Mouse (Mus musculus) ES-E14 (cell line): ENCODE results near the gene Sgms1. TPM values are rescaled to one million over a fixed set of nuclear protein-coding genes. Genes with fewer than 3 reads are reported as not detected.

Experiments
- DNase-seq: peaks from one replicate; pipeline ENCODE4 v3.0.0-alpha.2; 2013; ENCODE audit warnings: low read depth, low spot score
- H3K27ac ChIP-seq: 2 replicates; pipeline ENCODE4 v1.5.1; 2012; ENCODE audit warnings: low read depth, mild to moderate bottlenecking, low read length, moderate library complexity, mixed read lengths; ENCODE audit not compliant: poor library complexity, insufficient read depth, severe bottlenecking
- H3K36me3 ChIP-seq: 2 replicates; pipeline ENCODE4 v1.6.1; 2012; ENCODE audit warnings: mild to moderate bottlenecking, low read length, moderate library complexity, mixed read lengths; ENCODE audit not compliant: control insufficient read depth, poor library complexity, insufficient read depth, severe bottlenecking
- H3K4me1 ChIP-seq, 2 experiments: fragments of 150-350 bp in 1 of 2; sonication (generic) in 1 of 2; 2 replicates each; pipeline ENCODE4 v1.6.1; 2012; ENCODE audit warnings: low read length in 2 of 2, mild to moderate bottlenecking in 1 of 2, mixed read lengths in 1 of 2; ENCODE audit not compliant: control insufficient read depth in 2 of 2, insufficient read depth in 2 of 2, poor library complexity in 1 of 2
- H3K4me3 ChIP-seq, 2 experiments: fragments of 150-350 bp in 1 of 2; sonication (generic) in 1 of 2; 2 replicates each; pipeline ENCODE4 v1.5.1; 2012; ENCODE audit warnings: low read length in 2 of 2, low read depth in 1 of 2, mild to moderate bottlenecking in 1 of 2, mixed read lengths in 1 of 2; ENCODE audit not compliant: insufficient read depth in 1 of 2, poor library complexity in 1 of 2, severe bottlenecking in 1 of 2
- H3K9ac ChIP-seq: 2 replicates; pipeline ENCODE4 v1.6.1; 2012; ENCODE audit warnings: low read depth, mild to moderate bottlenecking, low read length, mixed read lengths; ENCODE audit not compliant: poor library complexity, insufficient read depth, severe bottlenecking
- H3K9me3 ChIP-seq: fragments of 150-350 bp; sonication (generic); 2 replicates; pipeline ENCODE4 v1.6.1; 2012; ENCODE audit warnings: low read depth, mild to moderate bottlenecking, low read length; ENCODE audit not compliant: control insufficient read depth, insufficient read depth
- CHD2 ChIP-seq: IDR thresholded peaks from 2 replicates; pipeline ENCODE4 v1.6.1; 2014; ENCODE audit warnings: mild to moderate bottlenecking, low read depth, low read length, inconsistent platforms
- HCFC1 ChIP-seq: IDR thresholded peaks from 2 replicates; pipeline ENCODE4 v1.6.1; 2012; ENCODE audit warnings: low read length, inconsistent platforms, borderline replicate concordance; ENCODE audit not compliant: insufficient read depth
- MAFK ChIP-seq: IDR thresholded peaks from 2 replicates; pipeline ENCODE4 v1.6.1; 2014; ENCODE audit warnings: mild to moderate bottlenecking, low read depth, low read length, inconsistent platforms; ENCODE audit not compliant: insufficient read depth
- ZC3H11A ChIP-seq: IDR thresholded peaks from 2 replicates; pipeline ENCODE4 v1.6.1; 2012; ENCODE audit warnings: low read depth, mild to moderate bottlenecking, inconsistent platforms, low read length, borderline replicate concordance
- ZNF384 ChIP-seq: IDR thresholded peaks from 2 replicates; pipeline ENCODE4 v1.6.1; 2012; ENCODE audit warnings: low read depth, low read length, inconsistent platforms
- in situ Hi-C, 2 experiments: fragments of 600-800 bp; cut with MboI; formaldehyde crosslinking; loops; one replicate each; pipeline ENCODE4 v1.15.1; 2025; ENCODE audit warnings: low sequenced_read_pairs in 2 of 2, inconsistent platforms in 1 of 2; ENCODE audit not compliant: unreplicated experiment in 2 of 2
- total RNA-seq: library from RNA; depleted of rRNA; stranded (reverse); fragments of 300-350 nt; gene quantifications from 2 replicates; pipeline ENCODE4 v1.2.3, GENCODE M21; 2012

The Sgms1 gene
- total RNA-seq, 1 experiment, result 42.5 TPM

DNA sequence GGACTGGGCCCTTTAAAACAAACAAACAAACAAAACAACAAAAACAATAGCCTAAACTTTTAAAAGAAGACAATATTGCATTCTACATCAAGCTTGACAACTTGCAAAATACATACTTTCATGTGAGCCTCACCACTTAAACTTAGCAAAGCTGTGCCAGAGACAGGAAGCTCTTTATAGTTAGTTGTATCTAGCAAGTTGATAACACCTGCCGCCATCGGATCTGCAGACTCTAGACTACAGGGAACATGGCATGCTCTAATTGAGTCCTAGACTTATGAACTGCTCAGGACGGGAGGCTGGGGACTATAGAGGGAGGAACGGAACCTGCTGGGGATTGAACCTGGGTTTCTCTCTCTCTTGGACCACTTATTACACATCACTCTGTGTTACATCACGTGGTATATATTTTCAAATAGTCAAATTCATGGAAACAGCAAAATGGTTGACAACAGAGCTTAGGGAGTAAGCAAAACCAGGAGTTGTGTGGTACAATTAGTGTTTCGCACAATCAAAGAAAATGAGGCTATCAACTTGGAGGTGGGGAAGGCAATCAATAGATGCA lies 44.3 kb downstream of the Sgms1 start:
- no peak for DNase-seq
- Histone ChIP-seq H3K9me3 (no peaks in the 10 kb centered on the region), H3K4me1 (peaks cover 5 to 6% of the 10 kb centered on the region in 2 experiments; a peak in 2 of 4 replicates), H3K9ac (no peak overlapping the region), H3K36me3 (no peaks in the 10 kb centered on the region), H3K27ac (no peak overlapping the region), H3K4me3 (no peak overlapping the region)
- no peak for TF ChIP-seq HCFC1
- in situ Hi-C loops, result no loop called here

DNA sequence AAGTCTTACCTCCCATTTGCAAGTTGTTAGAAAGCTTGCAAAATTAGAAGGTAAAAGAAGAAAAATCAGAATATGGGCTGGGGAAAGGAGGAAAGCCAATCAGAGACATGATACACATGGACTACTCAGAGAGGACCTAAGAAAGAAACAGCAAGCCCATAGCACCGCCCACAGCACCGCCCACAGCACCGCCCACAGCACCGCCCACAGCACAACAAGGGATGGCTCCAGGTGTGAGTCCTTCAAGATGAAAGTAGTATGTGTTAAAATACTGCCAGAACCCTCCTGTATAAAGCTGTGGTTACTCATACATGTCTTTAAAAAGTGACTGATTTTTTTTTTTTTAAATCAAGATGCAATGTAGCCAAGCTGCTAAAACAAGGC lies 44.8 kb downstream of the Sgms1 start:
- peak overlapping the region; percentile 68; the same call in 1 of the 2 replicates for H3K27ac ChIP-seq
- in situ Hi-C loops, result no loop called here
- TF ChIP-seq ZNF384 (no peak), CHD2 (no peak), MAFK (no peak), HCFC1 (no peak), ZC3H11A (no peak)
- H3K4me3 ChIP-seq, result peak overlapping the region; percentile 6 to 49; a peak in 3 of 4 replicates
- H3K9ac ChIP-seq, result no peak overlapping the region; the same call in 1 of the 2 replicates
- H3K4me1 ChIP-seq, result peaks cover 5 to 6% of the 10 kb centered on the region in 2 experiments; a peak in 2 of 4 replicates
- H3K36me3 ChIP-seq, result no peaks in the 10 kb centered on the region
- peak; percentile 66 for DNase-seq
- H3K9me3 ChIP-seq, result no peaks in the 10 kb centered on the region

GRCm38 (mm10) chr19:32343937-32344737 lies 45.4 kb downstream of the Sgms1 start:
- Histone ChIP-seq H3K4me1 (peaks cover 5 to 6% of the 10 kb centered on the region in 2 experiments; a peak in 2 of 4 replicates), H3K4me3 (peak overlapping the region; percentile 6 to 49), H3K36me3 (no peaks in the 10 kb centered on the region), H3K27ac (peak overlapping the region; percentile 68), H3K9ac (peak overlapping the region; percentile 20; the same call in 1 of the 2 replicates), H3K9me3 (no peaks in the 10 kb centered on the region)
- in situ Hi-C loops, result no loop called here
- peak; percentile 74 for DNase-seq
- TF ChIP-seq ZNF384 (no peak), HCFC1 (no peak), CHD2 (peak; percentile 32; the same call in 1 of the 2 replicates)

DNA sequence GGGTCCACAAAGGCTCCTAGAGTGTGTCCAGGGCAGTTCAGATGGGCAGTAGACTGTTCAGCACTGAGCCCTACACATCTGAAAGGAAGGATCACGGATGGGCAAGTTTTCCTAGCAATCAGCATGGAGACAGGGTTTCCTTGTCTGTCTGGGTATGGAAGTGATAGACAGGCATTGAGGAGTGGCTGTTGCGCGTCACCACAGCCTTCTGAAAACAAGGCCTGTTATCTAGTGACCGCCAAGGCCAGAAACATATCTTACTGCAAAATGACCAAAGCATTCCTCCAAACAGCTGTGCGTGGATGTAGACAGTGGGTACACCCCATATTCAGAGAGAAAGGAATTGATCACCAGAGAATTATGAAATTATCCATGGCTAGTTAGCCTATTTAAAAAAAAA lies 47.1 kb downstream of the Sgms1 start:
- 0 out of 2 replicates have a peak overlapping the region, but pooled peaks have one; percentile 7 for H3K27ac ChIP-seq
- H3K9me3 ChIP-seq, result no peaks in the 10 kb centered on the region
- H3K36me3 ChIP-seq, result no peaks in the 10 kb centered on the region
- no peak overlapping the region for H3K9ac ChIP-seq
- no peak overlapping the region for H3K4me3 ChIP-seq
- TF ChIP-seq ZC3H11A (no peak), MAFK (no peak)
- in situ Hi-C loops, result no loop called here
- DNase-seq, result no peak
- peaks cover 2 to 6% of the 10 kb centered on the region in 2 experiments; a peak in 2 of 4 replicates for H3K4me1 ChIP-seq

GRCm38 (mm10) chr19:32341091-32341490 lies 48.4 kb downstream of the Sgms1 start:
- no peaks in the 10 kb centered on the region for H3K9me3 ChIP-seq
- no peak for DNase-seq
- in situ Hi-C loops, result no loop called here
- H3K4me3 ChIP-seq, result no peak overlapping the region
- H3K4me1 ChIP-seq, result peaks cover 4 to 6% of the 10 kb centered on the region in 2 experiments; a peak in 3 of 4 replicates
- no peak overlapping the region for H3K9ac ChIP-seq
- H3K36me3 ChIP-seq, result no peaks in the 10 kb centered on the region
- no peak overlapping the region for H3K27ac ChIP-seq
- TF ChIP-seq HCFC1 (no peak), ZNF384 (no peak)
